Mouse (Mus musculus): ENCODE measurements at regions not wholly inside any gene's neighbourhood (a gene's known extent, or its start where the extent isn't known, plus 50 kb on each side); places are given as distances from the start of the nearest gene placed in this dataset.

GRCm38 (mm10) chr11:114501869-114502540 lies 166.3 kb upstream of the Rpl38 start:
- Histone ChIP-seq H3K27ac (ENCODE audit: insufficient read depth, low read depth) (no peak overlapping the region), H3K9me3 (replicated peaks; ENCODE audit: low read length) (peaks cover 18% of the 10 kb centered on the region), H3K4me1 (ENCODE audit: control insufficient read depth in 1 of 2, insufficient read depth in 2 of 2) (peaks cover 0 to 10% of the 10 kb centered on the region in 2 experiments; a peak in 2 of 4 replicates), H3K36me3 (replicated peaks in 1 of 2; ENCODE audit: control insufficient read depth in 1 of 2, insufficient read depth in 1 of 2, low read length in 1 of 2) (no peaks in the 10 kb centered on the region), H3K27me3 (replicated peaks) (peaks cover 86% of the 10 kb centered on the region), H3K79me2 (replicated peaks; ENCODE audit: control insufficient read depth, extremely low read depth, insufficient read depth, poor library complexity, severe bottlenecking) (no peaks in the 10 kb centered on the region), H3K4me2 (ENCODE audit: insufficient read depth, low read depth, poor library complexity, severe bottlenecking) (no peak overlapping the region), H3K4me3 (replicated peaks in 1 of 3; ENCODE audit: low read depth in 2 of 3, low read length in 2 of 3, poor library complexity in 1 of 3) (no peak overlapping the region), H3K9ac (ENCODE audit: insufficient read depth, low read depth) (no peak overlapping the region)
- dilution Hi-C loops (cut with MboI; ENCODE audit: extremely low pct_ligation_motif_present, extremely low pct_unique_long_range_greater_than_20kb, low sequenced_read_pairs) (no loop called here), in situ Hi-C loops (cut with MboI; ENCODE audit: low pct_ligation_motif_present, low pct_unique_long_range_greater_than_20kb, low sequenced_read_pairs) (loop anchor here (25.0 kb wide), 1 partner anchor 135 kb away; no protein-coding TSS in a partner anchor)
- DNase-seq (ENCODE audit: extremely low read depth) = no peak
- TF ChIP-seq NRF1 (IDR thresholded peaks at IDR 0.05; ENCODE audit: low read depth, low read length) (no peak), TBP (conservative IDR thresholded peaks at IDR 0.05; ENCODE audit: low read depth, low read length) (no peak), TCF12 (IDR thresholded peaks at IDR 0.05; ENCODE audit: low read depth, low read length) (no peak)

- H3K27ac ChIP-seq (ENCODE audit: insufficient read depth, low read depth) = no peak overlapping the region
- peaks cover 0 to 10% of the 10 kb centered on the region in 2 experiments; a peak in 2 of 4 replicates for H3K4me1 ChIP-seq (ENCODE audit: control insufficient read depth in 1 of 2, insufficient read depth in 2 of 2)
- no peak overlapping the region for H3K9ac ChIP-seq (ENCODE audit: insufficient read depth, low read depth)
- peaks cover 88% of the 10 kb centered on the region for H3K27me3 ChIP-seq (replicated peaks)
- H3K79me2 ChIP-seq (replicated peaks; ENCODE audit: control insufficient read depth, extremely low read depth, insufficient read depth, poor library complexity, severe bottlenecking) = no peaks in the 10 kb centered on the region
- DNase-seq (ENCODE audit: extremely low read depth) = no peak
- H3K4me3 ChIP-seq (replicated peaks in 1 of 3; ENCODE audit: low read depth in 2 of 3, low read length in 2 of 3, poor library complexity in 1 of 3) = no peak overlapping the region
- H3K9me3 ChIP-seq (replicated peaks; ENCODE audit: low read length) = peaks cover 17% of the 10 kb centered on the region
- TF ChIP-seq ELF1 (IDR thresholded peaks at IDR 0.05; ENCODE audit: low read depth, low read length) (no peak), GABPA (IDR thresholded peaks at IDR 0.05; ENCODE audit: insufficient replicate concordance, low read depth, low read length) (no peak), KAT2A (IDR thresholded peaks at IDR 0.05; ENCODE audit: insufficient replicate concordance, low read length) (no peak), POLR2AphosphoS2 (IDR thresholded peaks at IDR 0.05; ENCODE audit: low read depth, low read length) (no peak), ZC3H11A (IDR thresholded peaks at IDR 0.05; ENCODE audit: low read depth, low read length) (no peak), SIN3A (IDR thresholded peaks at IDR 0.05; ENCODE audit: low read length) (no peak), RAD21 (IDR thresholded peaks at IDR 0.05; ENCODE audit: low read depth, low read length) (no peak), JUN (IDR thresholded peaks at IDR 0.05; ENCODE audit: insufficient read depth, low read depth, low read length) (no peak), ETS1 (conservative IDR thresholded peaks at IDR 0.05; ENCODE audit: low read depth, low read length) (no peak), USF1 (IDR thresholded peaks at IDR 0.05; ENCODE audit: low read depth, low read length) (no peak), IRF4 (IDR thresholded peaks at IDR 0.05; ENCODE audit: low read depth, low read length) (no peak)
- in situ Hi-C loops (cut with MboI; ENCODE audit: low pct_ligation_motif_present, low pct_unique_long_range_greater_than_20kb, low sequenced_read_pairs) (loop anchor here (25.0 kb wide), 1 partner anchor 137 kb away; no protein-coding TSS in a partner anchor), dilution Hi-C loops (cut with MboI; ENCODE audit: extremely low pct_ligation_motif_present, extremely low pct_unique_long_range_greater_than_20kb, low sequenced_read_pairs) (no loop called here)
- H3K4me2 ChIP-seq (ENCODE audit: insufficient read depth, low read depth, poor library complexity, severe bottlenecking) = no peak overlapping the region
- H3K36me3 ChIP-seq (replicated peaks in 1 of 2; ENCODE audit: control insufficient read depth in 1 of 2, insufficient read depth in 1 of 2, low read length in 1 of 2) = no peaks in the 10 kb centered on the region
These were observed 167.9 kb upstream of the Rpl38 start for GRCm38 (mm10) chr11:114500416-114500815.

All from CH12.LX (cell line).